Mouse (Mus musculus) retina, adult 2 months (tissue): ENCODE results near the gene Cplane1.
A peak's percentile ranks its signal among the peaks of the same experiment; 100 is the strongest.
"Not testable (repeated sequence)": the region's sequence is repeated elsewhere in the genome, so short reads cannot be mapped to it uniquely, and the experiment has no call there.

Experiments used
- DNase-seq: peaks from one replicate; pipeline ENCODE4 v3.0.0-alpha.2; 2012; ENCODE audit warnings: low read depth, low spot score

Cplane1 gene

GRCm38 (mm10) chr15:8168591-8169265 is at the start of gene Cplane1:
TSS of gene Cplane1 (plus strand) at chr15:8169106.
- peak; percentile 89 for DNase-seq

GRCm38 (mm10) chr15:8129281-8129680 is 39.6 kb upstream of the Cplane1 start:
- DNase-seq = no peak

GRCm38 (mm10) chr15:8131268-8131667 is 37.6 kb upstream of the Cplane1 start:
- no peak for DNase-seq

DNA sequence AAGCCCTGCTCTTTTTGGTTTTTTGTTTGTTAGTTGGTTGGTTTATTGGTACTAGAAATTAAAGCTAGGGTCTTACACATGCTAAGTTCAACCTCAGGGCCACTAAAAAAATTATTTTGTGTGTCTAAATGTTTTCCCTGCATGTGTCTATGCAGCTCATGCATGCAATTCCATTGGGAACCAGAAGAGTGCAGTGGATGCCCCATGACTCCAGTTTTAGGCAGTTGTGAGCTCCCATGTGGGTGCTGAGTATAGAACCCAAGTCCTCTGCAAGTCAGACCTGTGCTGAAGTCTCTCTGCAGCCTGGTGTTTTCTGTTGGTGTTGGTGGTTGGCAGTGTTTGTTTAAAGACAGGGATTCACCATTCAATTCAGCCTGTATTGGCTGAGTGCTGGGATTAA is 37.1 kb upstream of the Cplane1 start:
- no peak for DNase-seq

DNA sequence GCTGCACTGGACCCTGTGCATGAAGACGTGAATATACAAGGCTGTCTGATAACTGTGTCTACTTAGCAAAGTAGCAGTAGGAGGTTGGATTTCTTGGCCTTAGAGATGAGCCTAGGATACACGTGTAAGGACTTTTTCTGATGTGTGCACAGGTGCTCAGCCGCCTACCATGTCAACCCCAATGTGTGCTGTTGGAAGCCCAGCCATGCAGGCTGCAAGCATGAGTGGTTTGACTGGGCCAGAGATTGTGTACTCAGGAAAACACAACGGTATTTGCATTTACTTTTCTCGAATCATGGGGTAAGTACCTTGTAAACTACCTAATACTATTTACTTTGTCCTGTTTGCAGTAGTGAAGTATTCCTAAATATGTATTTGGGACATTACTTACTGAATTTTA is 33.3 kb upstream of the Cplane1 start:
- no peak for DNase-seq

- DNase-seq = no peak
These were observed 7.1 kb upstream of the Cplane1 start for GRCm38 (mm10) chr15:8161841-8162240.

- DNase-seq = peak; percentile 26
These were observed 400 bp downstream of the Cplane1 start for GRCm38 (mm10) chr15:8169266-8169746.

- no peak for DNase-seq
These were observed 20.7 kb downstream of the Cplane1 start for GRCm38 (mm10) chr15:8189563-8189962.

DNA sequence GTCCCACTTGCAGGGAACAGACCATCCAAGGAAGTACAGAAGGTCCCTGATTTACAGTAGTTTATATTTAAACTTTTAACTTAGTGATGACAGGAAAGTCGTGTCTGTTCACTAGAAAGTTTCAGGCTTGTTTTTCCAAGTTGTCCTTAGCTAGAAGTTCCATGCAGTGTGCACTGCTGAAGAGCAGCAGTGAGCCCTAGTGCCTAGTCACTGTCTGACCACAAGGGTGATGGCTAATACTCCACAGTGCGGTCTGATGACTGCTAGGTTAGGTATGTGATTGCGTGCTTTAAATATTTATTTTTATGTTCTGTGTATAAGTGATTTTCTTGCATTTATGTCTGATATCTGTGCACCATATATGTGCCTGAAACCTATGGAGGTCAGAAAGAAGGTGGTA is 21.5 kb downstream of the Cplane1 start:
- DNase-seq = no peak

GRCm38 (mm10) chr15:8200317-8200716 is 31.4 kb downstream of the Cplane1 start:
- no peak for DNase-seq

DNA sequence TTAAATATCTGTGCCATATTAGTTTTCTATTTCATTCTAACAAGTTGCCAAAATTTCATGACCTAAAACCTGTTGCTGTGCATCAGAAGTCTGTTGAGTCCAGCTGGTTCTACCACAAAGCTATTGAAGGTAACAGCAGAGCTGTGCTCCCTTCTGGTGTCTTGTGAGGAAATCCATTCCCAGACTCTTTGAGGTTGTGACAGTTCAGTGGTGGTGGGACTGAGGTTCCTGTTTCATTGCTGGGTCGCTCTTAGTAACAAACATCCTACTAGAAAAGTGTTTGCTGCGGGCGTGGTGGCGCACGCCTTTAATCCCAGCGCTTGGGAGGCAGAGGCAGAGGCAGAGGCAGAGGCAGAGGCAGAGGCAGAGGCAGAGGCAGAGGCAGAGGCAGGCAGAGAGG is 39.5 kb downstream of the Cplane1 start:
- no peak for DNase-seq

DNA sequence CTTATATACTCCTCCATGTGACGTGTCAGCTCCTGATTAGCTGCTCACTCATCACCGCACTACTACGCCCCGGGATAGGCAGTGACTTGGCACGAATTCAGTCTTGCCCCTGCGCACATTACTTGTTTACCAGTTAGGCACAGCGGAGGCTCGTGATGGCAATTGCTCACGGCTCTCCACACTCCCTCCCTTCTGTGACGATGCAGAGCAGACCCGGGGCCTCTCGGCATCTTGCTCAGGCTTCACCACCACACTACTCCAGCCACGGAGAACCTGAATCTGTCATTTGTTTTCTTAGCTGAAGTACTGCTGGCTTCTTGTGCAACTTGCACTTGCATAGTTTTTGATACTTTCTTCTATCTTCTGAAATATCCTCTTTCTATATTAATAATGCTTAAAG is 45.9 kb downstream of the Cplane1 start:
- DNase-seq = no peak

GRCm38 (mm10) chr15:8234167-8234566 is 65.3 kb downstream of the Cplane1 start:
- not testable (repeated sequence) for DNase-seq

GRCm38 (mm10) chr15:8265946-8266345 is 97.0 kb downstream of the Cplane1 start:
- DNase-seq = no peak

GRCm38 (mm10) chr15:8267211-8267610 is 98.3 kb downstream of the Cplane1 start:
- DNase-seq = no peak

GRCm38 (mm10) chr15:8268231-8268630 is 99.3 kb downstream of the Cplane1 start:
- no peak for DNase-seq

DNA sequence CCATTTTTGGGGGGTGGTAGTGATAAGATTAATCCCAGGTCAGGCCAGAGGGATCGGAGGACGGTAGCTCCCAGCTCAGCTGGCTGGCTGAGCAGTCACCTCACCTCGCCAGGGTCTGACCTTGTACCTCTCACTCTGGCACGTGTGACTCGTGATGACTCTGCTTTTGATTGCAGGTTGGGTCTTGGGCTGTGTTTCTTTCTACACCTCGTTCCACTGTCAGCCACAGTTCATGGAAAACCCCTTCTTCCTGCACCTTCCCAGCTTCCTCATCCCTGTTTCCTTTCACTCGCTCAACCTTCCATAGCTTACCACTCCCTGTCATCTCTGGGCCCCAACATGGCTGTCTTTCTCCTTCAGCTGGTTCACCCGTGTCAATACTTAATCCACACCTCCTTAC is 103.0 kb downstream of the Cplane1 start:
- no peak for DNase-seq

- DNase-seq = not testable (repeated sequence)
These were observed 109.0 kb downstream of the Cplane1 start for GRCm38 (mm10) chr15:8277916-8278315.

GRCm38 (mm10) chr15:8279320-8279779 is 110.4 kb downstream of the Cplane1 start:
- no peak for DNase-seq

GRCm38 (mm10) chr15:8279929-8280610 is 111.2 kb downstream of the Cplane1 start:
- DNase-seq = no peak

- DNase-seq = no peak
These were observed 112.8 kb downstream of the Cplane1 start for GRCm38 (mm10) chr15:8281701-8282100.

GRCm38 (mm10) chr15:8282155-8282554 is 113.2 kb downstream of the Cplane1 start:
- DNase-seq = no peak

- DNase-seq = no peak
These were observed 122.3 kb downstream of the Cplane1 start for GRCm38 (mm10) chr15:8291251-8291650.
